Mouse (Mus musculus): Measurements from ENCODE around the gene Tle3.

DNA sequence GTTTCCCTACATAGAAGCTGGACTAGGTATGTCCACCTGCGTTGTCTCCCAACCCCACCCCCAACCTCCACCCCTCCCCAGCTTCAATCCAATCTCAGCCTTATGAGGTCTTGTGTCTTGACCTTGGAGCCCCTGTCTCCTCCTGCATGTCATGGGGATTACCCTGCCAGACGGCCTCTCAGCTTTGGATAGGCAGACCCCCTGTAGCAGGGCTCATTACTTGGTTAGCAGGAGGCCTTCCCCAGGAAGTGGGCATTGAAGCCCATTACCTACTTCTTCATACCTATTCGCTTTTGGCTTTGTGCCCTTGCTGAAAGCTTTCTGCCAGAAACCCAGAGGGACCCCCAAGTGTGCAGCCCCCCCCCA, 32.4 kb downstream of the Tle3 start:
- TF ChIP-seq POLR2A (IDR thresholded peaks at IDR 0.05; ENCODE audit: borderline replicate concordance, low read depth, low read length): no peak
- no peak for TF ChIP-seq CTCF (IDR thresholded peaks at IDR 0.05; ENCODE audit: low read depth, low read length)

All from bone marrow macrophage, adult 2 months (primary cell).